Mouse (Mus musculus) midbrain, embryonic 11.5 days (tissue): ENCODE results near the gene Prx. TPM values are rescaled to one million over a fixed set of nuclear protein-coding genes. Genes with fewer than 3 reads are reported as not detected.

Experiments
- ATAC-seq: fragments of 200-750 bp; cut with Nextera tagmentation; 2 replicates; pipeline ENCODE4 v1.8.0; 2017; ENCODE audit warnings: moderate TSS enrichment, moderate library complexity; ENCODE audit not compliant: low FRiP score
- DNase-seq: peaks from one replicate; pipeline ENCODE4 v3.0.0; 2015; ENCODE audit warnings: low spot score; ENCODE audit errors: missing footprints
- H3K27ac ChIP-seq: fragments of 300-500 bp; sonication (generic); 2 replicates; pipeline ENCODE4 v1.5.1; 2014; ENCODE audit warnings: low read depth, low read length
- H3K27me3 ChIP-seq: fragments of 300-500 bp; sonication (generic); 2 replicates; pipeline ENCODE4 v1.6.1; 2014; ENCODE audit warnings: mild to moderate bottlenecking, low read length, moderate library complexity, mixed read lengths; ENCODE audit not compliant: control insufficient read depth, insufficient read depth
- H3K36me3 ChIP-seq: fragments of 300-500 bp; sonication (generic); 2 replicates; pipeline ENCODE4 v1.6.1; 2014; ENCODE audit warnings: mild to moderate bottlenecking, low read length, moderate library complexity, mixed read lengths; ENCODE audit not compliant: control insufficient read depth, insufficient read depth
- H3K4me1 ChIP-seq: fragments of 300-500 bp; sonication (generic); 2 replicates; pipeline ENCODE4 v1.6.1; 2014; ENCODE audit warnings: low read length; ENCODE audit not compliant: control insufficient read depth, insufficient read depth
- H3K4me2 ChIP-seq: fragments of 300-500 bp; sonication (generic); 2 replicates; pipeline ENCODE4 v1.6.1; 2014; ENCODE audit warnings: mild to moderate bottlenecking, moderate library complexity
- H3K4me3 ChIP-seq: fragments of 300-500 bp; sonication (generic); 2 replicates; pipeline ENCODE4 v1.5.1; 2014; ENCODE audit warnings: low read depth, low read length
- H3K9ac ChIP-seq: fragments of 300-500 bp; sonication (generic); 2 replicates; pipeline ENCODE4 v1.6.1; 2014; ENCODE audit warnings: low read length
- H3K9me3 ChIP-seq: fragments of 300-500 bp; sonication (generic); 2 replicates; pipeline ENCODE4 v1.6.1; 2016; ENCODE audit warnings: low read length; ENCODE audit not compliant: control insufficient read depth
- WGBS: fragments of 180-500 bp; shearing (Covaris S2); extraction: QIAGEN DNeasy Blood & Tissue Kit; methylation state at CpG from one replicate; pipeline ENCODE4 v1.1.7; 2014; 5-methylcytosine and 5-hydroxymethylcytosine counted together
- polyA plus RNA-seq: library from polyadenylated mRNA; unstranded; fragments of >200 nt; fragmentation: Nextera tagmentation; extraction: Ambion mirVana; gene quantifications from 2 replicates; pipeline ENCODE4 v1.2.1, GENCODE M21; 2014

Gene Prx
- 0.77 and 0.85 TPM in 2 replicates for polyA plus RNA-seq

- H3K27me3 ChIP-seq = no peaks in the 10 kb centered on the region
- H3K36me3 ChIP-seq = no peaks in the 10 kb centered on the region
- H3K9me3 ChIP-seq = no peaks in the 10 kb centered on the region
- no peaks in the 10 kb centered on the region for H3K4me1 ChIP-seq
- ATAC-seq = no peak
- no peak within 1 kb of the TSS for H3K4me2 ChIP-seq
- no peak within 1 kb of the TSS for H3K4me3 ChIP-seq
- no peak within 1 kb of the TSS for H3K9ac ChIP-seq
- DNase-seq = no peak
- no peak within 1 kb of the TSS for H3K27ac ChIP-seq
- WGBS = 63% methylated on average over 3 of the region's 3 CpGs
Measured at GRCm38 (mm10) chr7:27499036-27499435, at the start of gene Prx. Prx (plus strand) TSS chr7:27499324.

- Histone ChIP-seq H3K27me3 (peaks cover 8% of the 10 kb centered on the region), H3K9me3 (no peaks in the 10 kb centered on the region), H3K4me2 (no peak overlapping the region), H3K9ac (no peak overlapping the region), H3K4me3 (no peak overlapping the region), H3K36me3 (no peaks in the 10 kb centered on the region), H3K27ac (no peak overlapping the region), H3K4me1 (peaks cover 7% of the 10 kb centered on the region)
- ATAC-seq = no peak
- no peak for DNase-seq
- WGBS = 95% methylated on average over 2 of the region's 2 CpGs
Measured at GRCm38 (mm10) chr7:27451359-27451758, 47.8 kb upstream of the Prx start.

- no peaks in the 10 kb centered on the region for H3K36me3 ChIP-seq
- H3K27ac ChIP-seq = no peak overlapping the region
- H3K9ac ChIP-seq = no peak overlapping the region
- ATAC-seq = no peak
- no peak overlapping the region for H3K4me3 ChIP-seq
- H3K27me3 ChIP-seq = no peaks in the 10 kb centered on the region; the same call in 1 of the 2 replicates
- no peak overlapping the region for H3K4me2 ChIP-seq
- H3K4me1 ChIP-seq = peaks cover 2% of the 10 kb centered on the region; the same call in 1 of the 2 replicates
- peak; percentile 73 for DNase-seq
- H3K9me3 ChIP-seq = no peaks in the 10 kb centered on the region
- WGBS = 57% methylated on average over 13 of the region's 13 CpGs
Measured at GRCm38 (mm10) chr7:27452206-27452770, 46.8 kb upstream of the Prx start.

GRCm38 (mm10) chr7:27454461-27455121 lies 44.5 kb upstream of the Prx start:
- Histone ChIP-seq H3K27ac (no peak overlapping the region), H3K9ac (no peak overlapping the region), H3K36me3 (no peaks in the 10 kb centered on the region), H3K9me3 (no peaks in the 10 kb centered on the region), H3K4me3 (no peak overlapping the region), H3K4me1 (no peaks in the 10 kb centered on the region), H3K4me2 (no peak overlapping the region), H3K27me3 (no peaks in the 10 kb centered on the region)
- DNase-seq (no peak), ATAC-seq (no peak)
- WGBS = 79% methylated on average over 10 of the region's 10 CpGs

- Histone ChIP-seq H3K4me2 (no peak overlapping the region), H3K9me3 (no peaks in the 10 kb centered on the region), H3K4me3 (no peak overlapping the region), H3K9ac (no peak overlapping the region), H3K27me3 (no peaks in the 10 kb centered on the region), H3K27ac (no peak overlapping the region), H3K36me3 (no peaks in the 10 kb centered on the region), H3K4me1 (no peaks in the 10 kb centered on the region)
- no peak for ATAC-seq
- 92% methylated on average over 3 of the region's 3 CpGs for WGBS
- DNase-seq = peak; percentile 61
Measured at GRCm38 (mm10) chr7:27455273-27455672, 43.9 kb upstream of the Prx start.

- WGBS = 88% methylated on average over 4 of the region's 4 CpGs
- no peaks in the 10 kb centered on the region for H3K27me3 ChIP-seq
Measured at GRCm38 (mm10) chr7:27458614-27459013, 40.5 kb upstream of the Prx start.

GRCm38 (mm10) chr7:27459640-27460039 lies 39.5 kb upstream of the Prx start:
- Histone ChIP-seq H3K4me2 (no peak overlapping the region), H3K4me3 (no peak overlapping the region), H3K9me3 (no peaks in the 10 kb centered on the region), H3K4me1 (no peaks in the 10 kb centered on the region), H3K9ac (no peak overlapping the region), H3K27ac (no peak overlapping the region), H3K36me3 (no peaks in the 10 kb centered on the region), H3K27me3 (no peaks in the 10 kb centered on the region)
- WGBS = 88% methylated on average over 5 of the region's 5 CpGs
- ATAC-seq (no peak), DNase-seq (no peak)

More at GRCm38 (mm10) chr7:27458614-27459013, 40.5 kb upstream of the Prx start:
- ATAC-seq (no peak), DNase-seq (no peak)
- Histone ChIP-seq H3K4me1 (no peaks in the 10 kb centered on the region), H3K36me3 (no peaks in the 10 kb centered on the region), H3K4me3 (no peak overlapping the region), H3K9me3 (no peaks in the 10 kb centered on the region), H3K9ac (no peak overlapping the region), H3K4me2 (no peak overlapping the region), H3K27ac (no peak overlapping the region)

- no peak for ATAC-seq
- Histone ChIP-seq H3K27me3 (no peaks in the 10 kb centered on the region), H3K9ac (no peak overlapping the region), H3K4me2 (no peak overlapping the region), H3K4me3 (no peak overlapping the region), H3K4me1 (no peaks in the 10 kb centered on the region), H3K36me3 (no peaks in the 10 kb centered on the region), H3K27ac (no peak overlapping the region), H3K9me3 (no peaks in the 10 kb centered on the region)
- WGBS = 86% methylated on average over 6 of the region's 6 CpGs
- peak; percentile 17 for DNase-seq
Measured at GRCm38 (mm10) chr7:27460477-27460876, 38.6 kb upstream of the Prx start.

GRCm38 (mm10) chr7:27467648-27468047 lies 31.5 kb upstream of the Prx start:
- peaks cover 2% of the 10 kb centered on the region; the same call in 1 of the 2 replicates for H3K4me1 ChIP-seq
- no peak overlapping the region for H3K9ac ChIP-seq
- H3K9me3 ChIP-seq = no peaks in the 10 kb centered on the region
- no peak overlapping the region for H3K4me3 ChIP-seq
- DNase-seq = peak; percentile 28
- no peak for ATAC-seq
- H3K27ac ChIP-seq = no peak overlapping the region
- H3K36me3 ChIP-seq = no peaks in the 10 kb centered on the region
- H3K4me2 ChIP-seq = no peak overlapping the region
- 58% methylated on average over 4 of the region's 4 CpGs for WGBS
- H3K27me3 ChIP-seq = no peaks in the 10 kb centered on the region
